Mouse (Mus musculus) kidney, adult 8-10 months (tissue): ENCODE measurements around the gene Hist1h2bh.

ENCODE experiments used
- DNase-seq, 2 experiments: peaks; one replicate each; pipeline ENCODE4 v3.0.0; 2022

Hist1h2bh gene

DNA sequence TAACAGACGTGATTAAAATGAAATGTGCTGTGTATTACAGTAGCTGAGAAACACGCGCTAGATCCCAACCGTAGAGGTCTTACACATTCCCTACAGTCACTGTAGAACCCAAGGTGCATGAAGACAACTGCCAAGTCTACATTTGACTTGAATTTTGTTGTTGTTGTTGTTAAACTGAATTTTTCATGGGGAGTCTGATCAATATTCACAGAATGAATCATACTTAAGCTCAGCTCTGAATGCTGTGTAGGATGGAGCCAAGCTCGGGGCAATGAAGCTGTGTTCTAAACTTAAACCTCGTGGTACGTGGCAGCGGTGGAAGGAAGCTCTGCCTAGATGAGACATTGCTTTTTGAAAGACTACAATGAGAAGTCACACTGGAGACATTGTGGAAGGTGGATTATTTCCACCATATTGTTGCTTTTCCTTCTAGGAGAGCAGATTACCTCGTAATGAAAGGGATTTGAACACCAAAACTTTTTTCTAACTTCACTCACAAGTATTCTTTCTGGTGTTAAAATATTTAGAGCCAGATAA lies 41.1 kb downstream of the Hist1h2bh start:
- no peak for DNase-seq

DNA sequence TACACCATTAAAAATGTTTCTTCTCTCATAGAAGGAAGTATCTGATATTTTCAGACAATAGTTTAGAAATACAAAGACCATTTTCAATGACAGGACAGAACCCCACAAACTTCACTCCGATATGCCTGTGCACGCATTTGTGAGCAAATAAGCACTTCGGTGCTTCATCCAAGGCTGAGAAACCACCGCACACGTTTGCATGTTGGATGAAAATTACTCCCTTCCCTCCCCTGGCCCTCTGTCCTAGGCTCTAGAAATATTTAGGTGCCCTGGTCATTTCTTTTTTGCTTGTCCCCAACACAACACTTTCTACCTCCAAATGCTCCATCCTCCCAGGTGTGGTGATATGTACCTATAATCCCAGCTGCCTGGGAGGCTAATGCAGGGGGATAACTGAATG lies 41.7 kb downstream of the Hist1h2bh start:
- no peak for DNase-seq

DNA sequence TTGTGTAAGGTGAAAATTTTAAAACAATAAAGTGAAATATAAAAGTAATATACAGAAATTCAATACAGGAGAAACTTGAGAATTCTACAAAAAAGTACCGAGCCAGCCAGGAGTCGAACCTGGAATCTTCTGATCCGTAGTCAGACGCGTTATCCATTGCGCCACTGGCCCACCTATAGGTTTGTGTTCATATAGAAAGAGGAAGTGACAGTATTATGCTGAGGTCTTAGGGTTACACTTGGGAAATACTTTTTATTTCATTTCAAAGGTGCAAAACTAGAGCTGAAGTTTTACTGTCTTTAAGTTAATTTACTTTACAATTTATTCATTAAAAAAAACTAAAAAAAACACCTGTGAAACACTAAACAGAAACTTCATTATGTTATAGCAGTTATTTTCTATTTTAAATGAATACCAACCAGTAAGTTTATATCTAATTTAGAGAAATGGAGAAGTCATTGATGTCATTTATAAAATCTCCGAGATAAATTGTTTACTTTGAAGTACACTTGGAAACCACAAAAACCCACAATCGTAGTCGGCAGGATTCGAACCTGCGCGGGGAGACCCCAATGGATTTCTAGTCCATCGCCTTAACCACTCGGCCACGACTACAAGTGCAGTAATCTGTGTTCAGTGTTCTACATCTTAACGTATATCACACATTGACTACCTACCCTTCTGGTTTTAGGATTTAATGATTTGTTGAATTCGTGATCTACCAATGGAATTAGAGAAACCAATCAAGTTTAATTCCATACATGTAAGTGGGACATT lies 42.6 kb downstream of the Hist1h2bh start:
- DNase-seq: peak in 1 of 2 experiments; percentile 31

DNA sequence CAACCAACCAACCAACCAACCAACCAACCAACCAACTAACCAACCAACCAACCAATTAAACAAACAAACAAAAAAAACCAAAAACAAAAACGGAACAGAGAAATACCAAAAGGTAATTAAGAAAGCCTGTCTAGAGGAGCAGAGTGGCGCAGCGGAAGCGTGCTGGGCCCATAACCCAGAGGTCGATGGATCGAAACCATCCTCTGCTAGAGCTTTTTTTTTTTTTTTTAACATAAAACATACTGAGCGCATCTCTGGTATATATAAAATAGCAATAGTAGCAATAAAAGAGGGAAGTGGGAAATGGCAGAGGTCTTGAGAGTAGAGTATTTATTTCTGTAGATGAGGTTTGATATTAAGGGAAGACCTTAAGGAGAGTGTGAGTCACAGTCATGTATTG lies 43.2 kb downstream of the Hist1h2bh start:
- DNase-seq: no peak

DNA sequence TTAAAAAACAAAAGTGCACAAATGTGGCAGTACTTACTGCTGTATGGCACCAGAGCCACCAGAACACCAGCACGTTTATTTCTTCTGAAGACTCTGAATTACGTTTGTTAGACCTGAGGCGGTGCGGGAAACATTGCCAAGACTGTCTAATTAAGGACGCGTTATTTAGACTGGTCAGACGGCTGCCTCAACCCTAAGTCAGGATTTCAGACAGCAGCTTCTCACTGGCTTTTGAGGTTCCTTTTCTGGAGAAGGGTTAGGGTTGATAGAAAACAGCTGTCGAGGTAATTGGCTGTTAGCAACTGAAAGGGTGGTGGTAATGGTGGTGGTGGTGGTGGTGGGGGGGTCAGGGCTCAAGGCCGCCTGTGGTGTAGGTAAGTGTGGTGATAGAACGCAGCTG lies 44.5 kb downstream of the Hist1h2bh start:
- DNase-seq: no peak

GRCm38 (mm10) chr13:23497656-23498321 lies 45.4 kb downstream of the Hist1h2bh start:
- no peak for DNase-seq

GRCm38 (mm10) chr13:23495526-23495925 lies 47.7 kb downstream of the Hist1h2bh start:
- DNase-seq: no peak

GRCm38 (mm10) chr13:23491990-23492389 lies 51.2 kb downstream of the Hist1h2bh start:
- no peak for DNase-seq
